Mouse (Mus musculus): ENCODE data around the gene Olfr844. TPM values are rescaled to one million over a fixed set of nuclear protein-coding genes. Genes with fewer than 3 reads are reported as not detected.

The Olfr844 gene
- polyA plus RNA-seq (2015; fragmentation: Nextera tagmentation; extraction: Ambion mirVana) = not detected in 2 replicates

DNA sequence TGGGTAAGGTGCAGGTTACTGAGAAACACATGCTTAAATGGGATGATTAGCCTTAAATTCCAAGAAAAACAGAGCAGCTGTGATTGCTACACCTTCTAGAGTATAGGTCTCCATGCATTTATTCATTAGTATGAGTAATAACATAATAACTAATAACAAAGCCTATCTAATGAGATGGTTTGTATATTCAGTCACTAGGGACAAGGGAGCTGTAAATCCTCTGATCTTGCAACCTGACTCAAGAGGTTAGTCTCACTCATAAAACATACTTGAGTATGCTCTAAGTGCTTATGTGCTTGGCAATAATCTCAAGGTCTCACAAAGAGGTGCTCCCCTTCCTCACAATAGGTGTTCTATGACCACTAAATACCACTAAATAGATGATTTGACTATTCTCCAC, at the start of gene Olfr844:
Gene Olfr844, plus strand, starts transcription at position 301 of the 400 bp plus-strand sequence.
- Histone ChIP-seq H3K36me3 (ENCODE audit: control insufficient read depth, insufficient read depth) (no peaks in the 10 kb centered on the region), H3K4me1 (replicated peaks; ENCODE audit: control insufficient read depth, insufficient read depth, low read length) (no peaks in the 10 kb centered on the region), H3K4me2 (replicated peaks; ENCODE audit: low read depth) (no peak within 1 kb of the TSS), H3K4me3 (ENCODE audit: low read depth, low read length) (no peak within 1 kb of the TSS), H3K27me3 (replicated peaks; ENCODE audit: control insufficient read depth, insufficient read depth, low read length) (no peaks in the 10 kb centered on the region), H3K9ac (ENCODE audit: low read depth, low read length) (no peak within 1 kb of the TSS), H3K9me3 (ENCODE audit: control insufficient read depth) (no peaks in the 10 kb centered on the region), H3K27ac (ENCODE audit: low read depth, low read length) (no peak within 1 kb of the TSS)
- no peak for TF ChIP-seq CTCF (IDR thresholded peaks at IDR 0.05; ENCODE audit: low read depth)
- ATAC-seq = no peak

DNA sequence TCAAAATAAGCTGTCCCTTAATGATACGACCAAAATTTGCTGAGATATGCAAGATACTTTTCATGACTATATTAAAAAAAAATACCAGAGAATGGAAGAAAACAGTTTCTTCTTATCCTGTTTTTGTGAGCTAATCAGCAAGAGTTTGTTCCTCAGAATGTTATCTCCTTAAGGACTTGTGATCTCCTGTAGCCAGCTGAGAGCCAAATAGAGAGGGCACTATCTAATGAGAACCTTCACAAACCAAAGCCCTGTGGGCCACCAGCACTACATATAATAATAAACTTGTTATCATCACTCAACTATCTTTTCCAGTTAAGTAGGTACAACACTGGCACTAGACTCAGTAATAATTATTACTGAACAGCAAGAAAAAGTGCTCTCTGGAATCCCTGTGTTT, 20.0 kb downstream of the Olfr844 start, which contains the start of gene Olfr845:
Gene Olfr845, plus strand, starts transcription at position 301 of the 400 bp plus-strand sequence.
- TF ChIP-seq CTCF (IDR thresholded peaks at IDR 0.05; ENCODE audit: low read depth) = no peak

DNA sequence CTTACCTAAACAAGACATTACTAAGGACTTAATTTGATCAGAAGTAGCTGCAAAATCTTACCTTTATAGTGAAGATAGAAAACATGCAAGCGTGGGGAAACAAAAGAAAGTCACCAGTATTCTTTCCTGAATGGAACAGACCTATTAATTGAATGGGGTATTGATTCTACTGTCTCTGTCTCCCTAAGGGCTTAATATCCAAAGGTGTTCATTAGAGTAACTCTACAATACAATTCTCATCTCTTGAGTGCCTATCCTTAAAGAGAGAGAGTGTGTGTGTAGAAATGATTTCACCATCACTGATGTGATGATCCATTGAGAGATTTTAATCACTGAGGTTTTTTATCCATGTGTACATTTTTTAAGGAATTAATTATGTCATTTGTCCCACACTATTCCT, 47.8 kb downstream of the Olfr844 start, which contains the start of gene Olfr846:
Gene Olfr846, minus strand, starts transcription at position 101 of the 400 bp plus-strand sequence.
- Histone ChIP-seq H3K9me3 (ENCODE audit: control insufficient read depth) (no peaks in the 10 kb centered on the region), H3K4me1 (replicated peaks; ENCODE audit: control insufficient read depth, insufficient read depth, low read length) (no peaks in the 10 kb centered on the region), H3K27me3 (replicated peaks; ENCODE audit: control insufficient read depth, insufficient read depth, low read length) (no peaks in the 10 kb centered on the region), H3K9ac (ENCODE audit: low read depth, low read length) (no peak within 1 kb of the TSS), H3K36me3 (ENCODE audit: control insufficient read depth, insufficient read depth) (no peaks in the 10 kb centered on the region), H3K4me3 (ENCODE audit: low read depth, low read length) (no peak within 1 kb of the TSS), H3K27ac (ENCODE audit: low read depth, low read length) (no peak within 1 kb of the TSS), H3K4me2 (replicated peaks; ENCODE audit: low read depth) (no peak within 1 kb of the TSS)
- ATAC-seq = no peak
- no peak for TF ChIP-seq CTCF (IDR thresholded peaks at IDR 0.05; ENCODE audit: low read depth)
- WGBS = 37% methylated on average over 1 of the region's 1 CpGs

More for the DNA sequence above, 20.0 kb downstream of the Olfr844 start, which contains the start of gene Olfr845:
- no peaks in the 10 kb centered on the region for H3K36me3 ChIP-seq (ENCODE audit: control insufficient read depth, insufficient read depth)
- no peak within 1 kb of the TSS for H3K4me3 ChIP-seq (ENCODE audit: low read depth, low read length)
- no peaks in the 10 kb centered on the region for H3K9me3 ChIP-seq (ENCODE audit: control insufficient read depth)
- ATAC-seq = no peak
- no peaks in the 10 kb centered on the region for H3K4me1 ChIP-seq (replicated peaks; ENCODE audit: control insufficient read depth, insufficient read depth, low read length)
- 60% methylated on average over 1 of the region's 1 CpGs for WGBS
- H3K27me3 ChIP-seq (replicated peaks; ENCODE audit: control insufficient read depth, insufficient read depth, low read length) = no peaks in the 10 kb centered on the region
- no peak within 1 kb of the TSS for H3K27ac ChIP-seq (ENCODE audit: low read depth, low read length)
- no peak within 1 kb of the TSS for H3K4me2 ChIP-seq (replicated peaks; ENCODE audit: low read depth)
- no peak within 1 kb of the TSS for H3K9ac ChIP-seq (ENCODE audit: low read depth, low read length)

Other genes with a start within 250 kb of the Olfr844 start
- gene Olfr836, start 196.0 kb upstream of the Olfr844 start, polyA plus RNA-seq (2015; fragmentation: Nextera tagmentation; extraction: Ambion mirVana) = not detected in 2 replicates
- gene Olfr837, start 180.0 kb upstream of the Olfr844 start, polyA plus RNA-seq (2015; fragmentation: Nextera tagmentation; extraction: Ambion mirVana) = not detected in 2 replicates
- gene Olfr839-ps1, start 139.0 kb upstream of the Olfr844 start, polyA plus RNA-seq (2015; fragmentation: Nextera tagmentation; extraction: Ambion mirVana) = not detected in 2 replicates
- not detected in 2 replicates for gene Olfr843, start 64.4 kb upstream of the Olfr844 start, polyA plus RNA-seq (2015; fragmentation: Nextera tagmentation; extraction: Ambion mirVana)
- gene Olfr845, start 20.1 kb downstream of the Olfr844 start, polyA plus RNA-seq (2015; fragmentation: Nextera tagmentation; extraction: Ambion mirVana) = not detected in 2 replicates
- gene Olfr846, start 47.7 kb downstream of the Olfr844 start, polyA plus RNA-seq (2015; fragmentation: Nextera tagmentation; extraction: Ambion mirVana) = not detected in 2 replicates
- not detected in 2 replicates for gene Olfr847, start 62.3 kb downstream of the Olfr844 start, polyA plus RNA-seq (2015; fragmentation: Nextera tagmentation; extraction: Ambion mirVana)
- gene Olfr849, start 123.9 kb downstream of the Olfr844 start, polyA plus RNA-seq (2015; fragmentation: Nextera tagmentation; extraction: Ambion mirVana) = not detected in 2 replicates
- not detected in 2 replicates for gene Olfr850, start 161.9 kb downstream of the Olfr844 start, polyA plus RNA-seq (2015; fragmentation: Nextera tagmentation; extraction: Ambion mirVana)
- gene Olfr851, start 176.9 kb downstream of the Olfr844 start, polyA plus RNA-seq (2015; fragmentation: Nextera tagmentation; extraction: Ambion mirVana) = not detected in 2 replicates
- gene Olfr853, start 224.7 kb downstream of the Olfr844 start, polyA plus RNA-seq (2015; fragmentation: Nextera tagmentation; extraction: Ambion mirVana) = not detected in 2 replicates